Mouse (Mus musculus) hematopoietic stem cell, adult 5-6 weeks (primary cell): Measurements from ENCODE around the gene Sapcd2. TPM values are rescaled to one million over a fixed set of nuclear protein-coding genes. Genes with fewer than 3 reads are reported as not detected.

Source experiments
- ATAC-seq, 2 experiments: fragments of 125-278 bp in 1 of 2; replicated peaks in 1 of 2; 2 replicates each; pipeline ENCODE4 v1.8.0; 2016 to 2017; ENCODE audit warnings: inconsistent platforms in 2 of 2, mild to moderate bottlenecking in 2 of 2, moderate number of reproducible peaks in 2 of 2, low read depth in 1 of 2, moderate TSS enrichment in 1 of 2; ENCODE audit not compliant: low FRiP score in 2 of 2, poor library complexity in 2 of 2, severe bottlenecking in 2 of 2, insufficient read depth in 1 of 2, low TSS enrichment in 1 of 2
- total RNA-seq: library from RNA; stranded (forward); fragments of 172-1452, 232-1000 nt; gene quantifications from 2 replicates; pipeline ENCODE4 v1.2.3, GENCODE M21; 2017

Gene Sapcd2
- total RNA-seq = 3.3 and 12.1 TPM in 2 replicates

- ATAC-seq = peak; percentile 90 to 92
Measured at GRCm38 (mm10) chr2:25371764-25372643, at the start of gene Sapcd2. Sapcd2 (plus strand) TSS chr2:25372321.

DNA sequence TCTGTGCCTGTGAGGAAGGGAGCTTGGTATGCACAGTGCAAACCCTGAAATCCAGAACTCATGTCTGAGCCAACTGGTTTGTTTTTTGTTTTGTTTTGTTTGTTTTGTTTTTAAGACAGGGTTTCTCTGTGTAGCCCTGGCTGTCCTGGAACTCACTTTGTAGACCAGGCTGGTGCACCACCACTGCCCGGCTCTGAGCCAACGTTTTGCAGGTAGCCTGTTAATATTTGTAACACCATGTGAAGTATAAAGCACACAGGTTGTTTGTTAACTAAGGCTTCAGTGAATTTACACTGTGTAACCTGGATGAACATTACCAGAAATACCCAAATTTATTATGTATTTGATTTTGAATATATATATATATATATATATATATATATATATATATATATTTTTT is 46.1 kb upstream of the Sapcd2 start:
- no peak for ATAC-seq

DNA sequence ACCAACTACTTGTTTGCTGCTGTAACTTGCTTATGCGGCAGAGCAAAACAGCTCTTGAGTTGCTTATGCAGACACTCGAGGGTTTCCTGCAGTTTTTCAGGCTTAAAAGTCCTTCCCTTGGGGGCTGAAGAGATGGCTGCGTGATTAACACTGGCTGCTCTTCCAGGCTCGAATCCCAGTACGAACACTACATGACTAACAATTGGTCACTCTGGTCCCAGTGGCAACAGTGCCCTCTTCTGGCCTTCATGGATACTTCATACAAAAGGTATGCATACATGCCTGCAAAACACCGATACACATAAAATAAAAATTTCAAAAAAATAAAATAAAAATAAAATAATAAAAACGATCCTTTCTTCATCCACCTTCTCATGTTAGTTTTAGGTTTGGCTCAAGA is 43.7 kb upstream of the Sapcd2 start:
- no peak for ATAC-seq

DNA sequence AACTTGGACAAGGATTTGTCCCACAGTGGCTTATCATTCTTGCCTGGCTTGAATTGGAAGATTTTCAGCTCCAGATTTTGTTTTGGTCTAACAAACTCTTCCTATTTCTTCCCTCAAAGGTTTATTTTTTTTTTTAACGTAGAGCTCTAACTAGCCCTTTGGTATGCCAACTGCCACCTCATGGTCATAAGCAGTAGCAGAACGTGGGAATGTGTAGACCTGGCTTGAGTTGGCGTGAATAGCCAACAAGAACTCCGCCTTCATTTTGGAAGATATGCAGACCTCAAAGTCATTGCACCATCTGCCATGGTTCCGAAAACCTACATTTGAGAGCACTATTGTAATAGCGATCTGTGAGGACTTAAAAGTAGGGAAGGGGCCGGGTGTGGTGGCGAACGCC is 40.7 kb upstream of the Sapcd2 start:
- no peak for ATAC-seq

GRCm38 (mm10) chr2:25332286-25333160 is 39.6 kb upstream of the Sapcd2 start, which contains the start of gene Man1b1:
Man1b1 (plus strand) TSS chr2:25332338.
- peak; percentile 97 to 99 for ATAC-seq

GRCm38 (mm10) chr2:25333569-25333968 is 38.6 kb upstream of the Sapcd2 start:
- no peak for ATAC-seq

DNA sequence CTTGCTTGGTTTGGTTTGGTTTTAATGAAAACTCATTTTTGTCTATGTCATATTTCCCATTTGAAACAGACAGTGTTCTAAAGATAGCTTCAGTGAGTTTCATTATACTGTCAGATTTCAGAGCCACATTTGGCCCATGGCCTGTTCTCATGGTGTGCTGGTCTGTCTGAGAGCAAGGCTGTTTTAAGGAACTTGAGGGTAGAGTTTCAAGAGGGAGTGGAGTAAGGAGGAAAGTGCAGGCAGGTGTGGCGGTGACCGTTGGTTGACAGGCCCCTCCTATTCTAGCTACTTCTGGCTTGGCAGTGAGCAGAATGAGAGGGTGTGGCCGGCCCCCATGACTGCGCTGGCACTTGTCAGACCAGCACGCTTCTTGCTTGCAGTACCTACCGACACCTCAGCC is 33.8 kb upstream of the Sapcd2 start:
- ATAC-seq = peak; percentile 62 to 70

- no peak for ATAC-seq
Measured at GRCm38 (mm10) chr2:25348162-25348561, 24.0 kb upstream of the Sapcd2 start.

GRCm38 (mm10) chr2:25349499-25349898 is 22.6 kb upstream of the Sapcd2 start:
- no peak for ATAC-seq

- no peak for ATAC-seq
Measured at GRCm38 (mm10) chr2:25350701-25351100, 21.4 kb upstream of the Sapcd2 start.

- no peak for ATAC-seq
Measured at GRCm38 (mm10) chr2:25354211-25354610, 17.9 kb upstream of the Sapcd2 start.

DNA sequence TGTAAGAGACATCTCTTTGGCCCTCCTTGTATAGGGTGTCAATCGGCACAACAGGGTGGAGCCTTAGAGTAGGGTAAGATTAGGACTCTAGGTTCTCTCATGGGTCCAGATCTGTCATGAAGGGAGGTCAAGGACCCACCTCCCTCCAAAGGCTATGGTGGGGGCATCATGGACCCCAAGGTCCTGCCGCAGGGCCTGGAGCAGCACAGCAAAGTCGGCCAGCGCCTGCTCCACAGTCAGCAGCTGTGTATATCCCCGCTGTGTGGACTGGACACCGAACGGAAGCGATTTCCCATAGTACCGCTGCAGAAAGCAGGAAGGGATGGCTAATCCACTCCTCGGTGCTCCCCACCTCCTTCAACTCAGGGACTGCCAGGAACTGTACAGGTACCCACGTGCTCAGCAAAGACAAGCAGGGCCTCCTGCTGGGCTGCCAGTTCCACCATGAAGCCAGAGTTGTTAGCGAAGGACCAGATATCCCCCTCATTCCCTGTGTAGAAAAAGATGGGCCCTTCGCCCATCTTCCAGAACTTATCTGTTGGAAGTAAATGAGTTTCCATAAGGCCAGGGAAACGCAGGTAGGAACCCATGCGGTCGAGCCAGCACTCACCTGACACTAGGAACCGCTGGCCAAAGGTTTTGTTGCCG is 16.6 kb upstream of the Sapcd2 start:
- no peak for ATAC-seq

DNA sequence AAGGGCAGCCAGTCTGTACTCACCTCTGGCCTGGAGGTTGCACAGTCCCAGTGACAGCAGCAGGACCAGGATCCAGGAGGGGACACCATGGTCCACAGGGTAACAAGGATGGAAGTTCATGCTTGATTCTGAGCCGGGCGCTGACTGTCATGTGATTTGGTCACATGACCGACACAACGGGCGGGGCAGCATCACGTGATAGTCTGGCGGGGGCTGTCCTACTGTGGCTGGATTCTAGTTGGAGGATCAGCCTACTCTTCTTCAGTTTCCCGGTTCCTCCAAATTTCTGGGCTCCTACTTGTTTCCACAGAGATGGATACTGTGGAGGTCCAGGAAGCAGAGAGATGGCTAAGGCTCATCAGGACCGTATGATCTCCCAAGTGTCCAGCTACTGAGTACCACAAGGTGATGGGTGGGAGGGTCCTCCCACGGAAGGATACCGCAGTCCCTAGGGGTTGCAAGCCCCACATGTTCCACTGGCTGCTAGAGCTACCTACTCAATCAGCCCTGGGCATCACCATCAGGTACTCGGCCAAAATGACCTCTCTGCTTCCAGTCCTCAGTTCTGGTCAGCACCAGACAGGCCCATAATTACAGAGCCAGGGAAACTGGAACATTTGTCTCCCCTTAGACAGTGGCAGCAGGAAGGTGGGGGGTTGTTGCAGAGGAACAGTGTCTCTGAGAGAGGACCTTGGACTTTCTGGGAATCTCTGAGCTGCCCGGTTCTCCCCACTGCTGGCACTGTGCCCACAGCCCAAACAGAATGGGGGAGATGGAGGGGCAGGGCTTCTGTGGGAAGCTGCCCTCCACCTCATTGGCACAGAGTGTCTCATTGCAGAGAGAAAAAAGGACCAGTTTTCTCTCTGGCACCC is 15.7 kb upstream of the Sapcd2 start, which contains the start of gene Dpp7:
TSS of gene Dpp7 (minus strand) at position 152 of the 872 bp plus-strand sequence.
- ATAC-seq = peak; percentile 49 to 55; a peak in 3 of 4 replicates

GRCm38 (mm10) chr2:25359848-25360247 is 12.3 kb upstream of the Sapcd2 start:
- no peak for ATAC-seq

DNA sequence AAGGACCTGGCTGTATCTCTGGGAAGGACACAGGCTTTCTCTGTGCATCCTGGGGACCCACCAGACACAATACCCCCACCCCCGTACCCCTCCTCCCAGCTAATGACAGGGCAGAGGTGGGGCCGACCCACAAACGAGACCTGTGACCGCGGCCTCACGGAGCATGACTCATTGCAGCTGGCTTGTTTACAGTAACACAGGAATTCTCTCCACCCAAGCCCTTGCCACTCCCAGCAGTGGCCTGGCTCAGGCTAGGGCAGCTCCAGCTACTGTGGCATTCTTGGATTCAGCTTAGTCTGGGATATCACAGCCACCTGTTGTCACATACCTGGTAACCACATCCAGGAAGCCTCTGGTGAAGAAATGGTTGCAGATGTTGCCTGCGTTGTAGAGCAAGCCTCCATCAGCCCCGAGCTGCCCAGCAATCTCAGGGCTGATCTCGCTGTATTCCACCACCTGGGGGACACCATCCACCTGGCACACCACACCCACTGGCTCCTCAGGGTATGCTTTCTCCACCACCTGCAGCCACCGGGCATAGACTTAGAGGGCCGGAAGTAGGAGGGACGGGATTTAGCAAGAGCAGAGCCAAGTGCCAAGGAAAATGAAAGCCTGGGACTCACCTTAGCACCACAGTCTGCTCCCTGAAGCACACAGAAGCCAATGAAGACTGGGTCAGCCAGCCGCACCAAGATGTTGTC is 8.5 kb upstream of the Sapcd2 start:
- ATAC-seq = no peak

DNA sequence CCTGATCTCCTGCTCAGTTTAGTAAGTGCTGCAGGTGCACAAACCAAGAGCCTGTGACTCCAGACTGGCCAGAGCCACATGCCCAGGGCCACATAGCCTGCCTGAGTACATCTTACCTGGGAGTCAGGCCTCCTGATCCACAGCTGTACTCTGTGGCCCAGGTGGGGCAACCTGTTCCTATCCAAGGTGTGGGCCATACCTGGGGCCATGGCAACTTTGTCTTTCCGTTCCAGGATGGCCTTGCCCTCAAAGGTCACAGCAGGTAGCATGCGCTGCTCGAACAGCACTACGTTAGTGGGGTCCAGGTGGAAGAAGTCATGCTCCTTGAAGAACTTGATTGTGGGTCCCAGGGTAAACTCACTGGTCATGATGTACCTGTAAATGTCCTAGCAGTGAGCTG is 7.8 kb upstream of the Sapcd2 start:
- ATAC-seq = no peak
